13 mouse cellular contexts compared by ENCODE assay signal in genomic region chr13:51137702-51138031, GRCm38 (mm10). TPM values are rescaled to one million over a fixed set of nuclear protein-coding genes. Genes with fewer than 3 reads are reported as not detected.
A peak's percentile ranks its signal among the peaks of the same experiment; 100 is the strongest.
DNase-seq lines count a peak whose midpoint lies in the region; ATAC-seq and TF ChIP-seq lines count a peak whose summit lies in the region.
"Had no signal": no experiment of that assay in that cellular context is flagged by ENCODE, and none has a peak within 500 bp of the region (broad histone marks: within the 10 kb centered on the region; RNA-seq: fewer than 3 reads in every experiment).

No protein-coding gene starts in this region.

- H3K4me1 ChIP-seq in heart, postnatal 0 days (ENCODE audit: control insufficient read depth, insufficient read depth) = peaks cover 8% of the 10 kb centered on the region; the same call in 1 of the 2 replicates
- peaks cover 7% of the 10 kb centered on the region for H3K4me1 ChIP-seq in heart, adult 2 months (ENCODE audit: control insufficient read depth, insufficient read depth, low read length)
- peaks cover 74% of the 10 kb centered on the region for H3K4me1 ChIP-seq in E14TG2a.4 (replicated peaks; ENCODE audit: low read depth, low read length)

- intact Hi-C loops in heart, adult 2 months (cut with DNase I) = loop anchor here (5.0 kb wide), 1 partner anchor 35 kb away; the partner anchor contains the start of gene Spin1

- no peaks in the 10 kb centered on the region for H3K9me3 ChIP-seq in heart, postnatal 0 days (replicated peaks; ENCODE audit: control insufficient read depth, low read length)
- no peaks in the 10 kb centered on the region for H3K9me3 ChIP-seq in E14TG2a.4 (ENCODE audit: low read length)
- H3K9me3 ChIP-seq: forebrain, embryonic 15.5 days; liver, embryonic 13.5 days had no signal

- H3K4me3 ChIP-seq in heart, postnatal 0 days (ENCODE audit: low read depth, low read length) = no peak overlapping the region
- no peak overlapping the region for H3K4me3 ChIP-seq in heart, adult 2 months
- H3K4me3 ChIP-seq in E14TG2a.4 (replicated peaks; ENCODE audit: low read length) = 0 out of 2 replicates have a peak overlapping the region, but pooled peaks have one; percentile 2
- H3K4me3 ChIP-seq: forebrain, embryonic 15.5 days; liver, embryonic 13.5 days had no signal

- peaks cover 20% of the 10 kb centered on the region for H3K36me3 ChIP-seq in heart, postnatal 0 days (replicated peaks; ENCODE audit: control insufficient read depth, insufficient read depth, low read length)
- H3K36me3 ChIP-seq in heart, adult 2 months (ENCODE audit: control insufficient read depth, insufficient read depth, low read length) = peaks cover 7% of the 10 kb centered on the region
- H3K36me3 ChIP-seq in E14TG2a.4 (ENCODE audit: insufficient read depth, low read length) = peaks cover 85% of the 10 kb centered on the region

- DNase-seq in heart, postnatal 0 days (ENCODE audit: low spot score) = no peak
- DNase-seq in heart, adult 2 months = no peak
- DNase-seq in forelimb bud, embryonic 11.5 days (ENCODE audit: low read depth, low spot score) = peak; percentile 33
- DNase-seq in kidney, postnatal 25 days = peak; percentile 24 to 79
- DNase-seq in thymus, postnatal 0 days (ENCODE audit: low spot score) = no peak
- no peak for DNase-seq in thymus, postnatal 4 days
- no peak for DNase-seq in urinary bladder, adult 2 months (ENCODE audit: low spot score)
- DNase-seq: B cell, adult 2 months; heart, adult 18-20 months; liver, embryonic 13.5 days; right cerebral cortex, postnatal 25 days had no signal

- no peak for ATAC-seq in heart, postnatal 0 days (ENCODE audit: insufficient read depth, low read depth)
- ATAC-seq: forebrain, embryonic 15.5 days had no signal

- H3K4me2 ChIP-seq in heart, postnatal 0 days (ENCODE audit: low read depth, low read length) = no peak overlapping the region
- H3K4me2 ChIP-seq: forebrain, embryonic 15.5 days; liver, embryonic 13.5 days had no signal

- no peak overlapping the region for H3K9ac ChIP-seq in heart, postnatal 0 days (replicated peaks; ENCODE audit: low read depth, low read length)
- no peak overlapping the region for H3K9ac ChIP-seq in heart, adult 2 months (ENCODE audit: low read depth, low read length)
- H3K9ac ChIP-seq: forebrain, embryonic 15.5 days; liver, embryonic 13.5 days had no signal

- no peak for TF ChIP-seq CTCF in heart, postnatal 0 days (IDR thresholded peaks at IDR 0.05; ENCODE audit: low read depth)
- no peak for TF ChIP-seq CTCF in heart, adult 2 months (IDR thresholded peaks at IDR 0.05)
- no peak for TF ChIP-seq CTCF in E14TG2a.4 (conservative IDR thresholded peaks at IDR 0.05; ENCODE audit: low read length)

- peaks cover 2% of the 10 kb centered on the region; the same call in 1 of the 2 replicates for H3K79me2 ChIP-seq in heart, adult 2 months (replicated peaks; ENCODE audit: control insufficient read depth, insufficient read depth, low read length)

- no peak for TF ChIP-seq EP300 in heart, postnatal 0 days (IDR thresholded peaks at IDR 0.05; ENCODE audit: low read depth)
- TF ChIP-seq EP300 in heart, adult 2 months (IDR thresholded peaks at IDR 0.05; ENCODE audit: insufficient read depth, low read depth, low read length) = no peak

- peak overlapping the region; percentile 38; the same call in 1 of the 2 replicates for H3K27ac ChIP-seq in heart, postnatal 0 days (ENCODE audit: low read depth)
- no peak overlapping the region for H3K27ac ChIP-seq in heart, adult 2 months
- H3K27ac ChIP-seq: forebrain, embryonic 15.5 days; liver, embryonic 13.5 days had no signal

- H3K27me3 ChIP-seq in heart, postnatal 0 days (ENCODE audit: control insufficient read depth, insufficient read depth, low read length) = no peaks in the 10 kb centered on the region
- H3K27me3 ChIP-seq in heart, adult 2 months (ENCODE audit: control insufficient read depth, insufficient read depth, low read length) = no peaks in the 10 kb centered on the region
- no peaks in the 10 kb centered on the region for H3K27me3 ChIP-seq in E14TG2a.4 (ENCODE audit: insufficient read depth, low read length)
- H3K27me3 ChIP-seq: forebrain, embryonic 15.5 days; liver, embryonic 13.5 days had no signal

- no peak for TF ChIP-seq POLR2A in heart, adult 2 months (IDR thresholded peaks at IDR 0.05; ENCODE audit: insufficient read depth, low read depth, low read length)

RNA-seq across cellular contexts. Expression of gene Nxnl2, which starts 33.2 kb away (rescaled TPM):
- total RNA-seq in heart, postnatal 0 days (2014; rRNA removed; ENCODE audit: low replicate concordance) = 1.1 and 3.5 TPM in 2 replicates
- polyA plus RNA-seq in heart, postnatal 0 days (2015; fragmentation: Nextera tagmentation; extraction: Ambion mirVana) = 1.1 TPM in 2 replicates
- under 1 TPM; 0.29 to 0.55 TPM for total RNA-seq in heart, adult 2 months (2021)
- polyA plus RNA-seq in heart, adult 2 months (2012; rRNA removed) = 0.29 and 0.55 TPM in 2 replicates
- polyA plus RNA-seq in thymus, postnatal 0 days (2015; fragmentation: Nextera tagmentation; extraction: Ambion mirVana) = 2.4 and 3.5 TPM in 2 replicates
- polyA plus RNA-seq in urinary bladder, adult 2 months (2012; rRNA removed) = 2.0 and 3.4 TPM in 2 replicates
- polyA plus RNA-seq: liver, embryonic 13.5 days had no signal

RNA-seq across cellular contexts. Expression of gene Spin1, which starts 37.0 kb away (rescaled TPM):
- 41.7 and 54.5 TPM in 2 replicates for total RNA-seq in heart, postnatal 0 days (2014; rRNA removed; ENCODE audit: low replicate concordance)
- 31.3 TPM in 2 replicates for polyA plus RNA-seq in heart, postnatal 0 days (2015; fragmentation: Nextera tagmentation; extraction: Ambion mirVana)
- total RNA-seq in heart, adult 2 months (2021) = 10 to 100 TPM; 33.5 to 33.7 TPM
- polyA plus RNA-seq in heart, adult 2 months (2012; rRNA removed) = 14.2 and 22.5 TPM in 2 replicates
- polyA plus RNA-seq in thymus, postnatal 0 days (2015; fragmentation: Nextera tagmentation; extraction: Ambion mirVana) = 44.7 and 49.3 TPM in 2 replicates
- polyA plus RNA-seq in urinary bladder, adult 2 months (2012; rRNA removed) = 41.5 and 49.4 TPM in 2 replicates

Comparison
In these comparisons a context has a peak if more than half of its experiments do, and no peak if none do; other contexts are left out.
1. DNase-seq: peak in forelimb bud, embryonic 11.5 days (single experiment) and kidney, postnatal 25 days (2 of 2); none in heart, postnatal 0 days (single experiment), heart, adult 2 months (0 of 2), thymus, postnatal 0 days (single experiment), thymus, postnatal 4 days (single experiment) and urinary bladder, adult 2 months (single experiment).